Mouse (Mus musculus) urinary bladder, postnatal 10 days (tissue): Measurements from ENCODE around the gene 2310033P09Rik.

ENCODE experiments used
- DNase-seq: peaks from one replicate; pipeline ENCODE4 v3.0.0; 2022; ENCODE audit warnings: low spot score

2310033P09Rik gene

GRCm38 (mm10) chr11:59230144-59230760 lies 22.1 kb downstream of the 2310033P09Rik start:
- no peak for DNase-seq

GRCm38 (mm10) chr11:59232797-59233196 lies 24.7 kb downstream of the 2310033P09Rik start:
- no peak for DNase-seq

- no peak for DNase-seq
Measured at GRCm38 (mm10) chr11:59238525-59239427, 30.7 kb downstream of the 2310033P09Rik start.

- DNase-seq: no peak
Measured at GRCm38 (mm10) chr11:59239428-59239785, 31.3 kb downstream of the 2310033P09Rik start.

GRCm38 (mm10) chr11:59239796-59240195 lies 31.7 kb downstream of the 2310033P09Rik start:
- no peak for DNase-seq

- no peak for DNase-seq
Measured at GRCm38 (mm10) chr11:59241841-59242240, 33.7 kb downstream of the 2310033P09Rik start.

GRCm38 (mm10) chr11:59243856-59244255 lies 35.7 kb downstream of the 2310033P09Rik start:
- no peak for DNase-seq

- no peak for DNase-seq
Measured at GRCm38 (mm10) chr11:59248101-59248500, 40.0 kb downstream of the 2310033P09Rik start.

- DNase-seq: no peak
Measured at GRCm38 (mm10) chr11:59259647-59260046, 51.5 kb downstream of the 2310033P09Rik start.
